Mouse (Mus musculus): Measurements from ENCODE around the gene Trim39. TPM values are rescaled to one million over a fixed set of nuclear protein-coding genes. Genes with fewer than 3 reads are reported as not detected.
"Not testable (repeated sequence)": the region's sequence is repeated elsewhere in the genome, so short reads cannot be mapped to it uniquely, and the experiment has no call there.

Trim39 gene
- polyA plus RNA-seq, 1 experiment from 2014 or later, result 12.5 TPM

DNA sequence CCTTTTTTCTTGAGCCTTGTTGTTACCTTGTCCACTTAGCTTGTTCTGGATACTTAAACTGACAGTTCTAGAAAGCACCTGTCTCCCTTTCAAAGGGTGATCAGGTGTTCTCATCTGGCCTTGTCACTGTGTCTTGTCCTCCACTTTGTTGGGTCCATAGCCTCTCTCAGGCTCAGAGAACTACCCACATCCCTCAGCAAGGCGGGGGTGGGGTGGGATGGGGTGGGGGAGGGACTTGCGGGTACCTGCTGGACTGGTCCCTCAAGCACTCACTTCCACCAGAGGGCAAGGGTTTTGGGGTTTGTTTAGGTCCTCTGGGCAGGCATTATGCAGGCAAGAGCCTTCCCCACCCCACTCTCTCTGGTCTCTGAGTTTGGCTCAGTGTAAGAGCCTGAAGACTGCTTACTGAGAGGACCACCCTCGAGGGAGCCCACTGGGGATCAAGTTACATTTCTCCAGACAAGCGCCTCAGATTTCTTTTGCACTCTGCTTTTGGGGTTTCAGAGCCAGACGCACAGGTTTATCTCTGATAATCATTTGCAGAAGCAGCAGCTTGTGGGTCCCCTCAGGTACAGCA is 31.3 kb downstream of the Trim39 start:
- Histone ChIP-seq H3K27me3 (replicated peaks) (peaks cover 23% of the 10 kb centered on the region), H3K4me1 (replicated peaks) (peaks cover 11% of the 10 kb centered on the region), H3K9me3 (no peaks in the 10 kb centered on the region), H3K4me2 (replicated peaks) (peak overlapping the region; percentile 17; the same call in 1 of the 2 replicates), H3K9ac (no peak overlapping the region), H3K4me3 (replicated peaks) (no peak overlapping the region), H3K36me3 (no peaks in the 10 kb centered on the region), H3K27ac (no peak overlapping the region)
- 5% methylated on average over 5 of the region's 5 CpGs for WGBS
- no peak for ATAC-seq

DNA sequence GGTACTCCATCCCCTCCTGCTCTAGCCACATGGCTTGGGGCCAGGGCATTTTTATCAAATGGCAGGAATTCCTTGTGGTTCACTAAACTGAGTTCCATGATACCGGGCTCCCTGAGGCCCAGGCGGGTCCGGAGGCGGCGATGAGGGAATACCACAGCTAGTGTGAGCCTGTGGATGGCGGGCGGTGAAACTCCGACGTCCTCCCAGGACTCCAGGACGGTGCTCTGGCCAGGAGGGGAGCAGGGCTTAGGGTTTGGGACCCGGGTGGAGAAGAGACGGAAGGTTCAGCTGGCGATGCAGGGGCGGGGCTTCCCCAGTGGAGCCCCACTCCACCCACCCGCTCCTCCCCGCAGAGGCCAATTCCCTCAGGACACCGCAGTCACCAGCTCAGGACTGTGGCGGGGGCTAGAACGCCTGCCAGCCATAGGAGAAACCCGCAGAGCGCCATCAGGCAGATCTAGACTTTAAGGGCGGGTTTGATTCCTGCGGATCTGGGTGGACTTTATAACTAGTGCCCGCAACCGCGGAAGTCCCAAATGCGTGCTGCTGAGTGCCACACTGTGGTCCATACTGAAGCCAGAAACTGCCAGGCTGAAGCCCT is 34.6 kb downstream of the Trim39 start:
- Histone ChIP-seq H3K36me3 (no peaks in the 10 kb centered on the region), H3K27ac (no peak overlapping the region), H3K9me3 (no peaks in the 10 kb centered on the region), H3K4me2 (replicated peaks) (peak overlapping the region; percentile 75), H3K4me3 (replicated peaks) (peak overlapping the region; percentile 36), H3K4me1 (replicated peaks) (peaks cover 11% of the 10 kb centered on the region), H3K27me3 (replicated peaks) (peaks cover 37% of the 10 kb centered on the region), H3K9ac (peak overlapping the region; percentile 41)
- WGBS, result 2% methylated on average over 27 of the region's 27 CpGs
- peak; percentile 61 for ATAC-seq

DNA sequence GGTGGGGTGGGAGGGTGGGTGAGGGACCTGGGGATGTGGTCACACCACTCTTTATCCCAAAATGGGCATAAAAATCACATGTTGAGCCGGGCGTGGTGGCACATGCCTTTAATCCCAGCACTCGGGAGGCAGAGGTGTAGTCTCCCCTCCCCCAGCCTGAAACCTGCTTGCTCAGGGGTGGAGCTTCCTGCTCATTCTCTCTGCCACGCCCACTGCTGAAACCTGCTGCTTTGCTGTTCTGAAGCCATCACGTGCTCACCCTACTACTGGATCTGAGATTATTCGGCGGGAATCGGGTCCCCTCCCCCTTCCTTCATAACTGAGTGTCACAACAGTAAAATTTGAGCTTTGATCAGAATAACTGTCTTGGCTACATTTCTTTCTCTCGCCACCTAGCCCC is 36.7 kb downstream of the Trim39 start:
- not testable (repeated sequence) for ATAC-seq; H3K4me1 ChIP-seq (replicated peaks); H3K9me3 ChIP-seq; H3K9ac ChIP-seq; H3K36me3 ChIP-seq; H3K4me2 ChIP-seq (replicated peaks); H3K27ac ChIP-seq; H3K4me3 ChIP-seq (replicated peaks)
- WGBS, result 25% methylated on average over 9 of the region's 9 CpGs
- H3K27me3 ChIP-seq (replicated peaks), result peaks cover 33% of the 10 kb centered on the region

DNA sequence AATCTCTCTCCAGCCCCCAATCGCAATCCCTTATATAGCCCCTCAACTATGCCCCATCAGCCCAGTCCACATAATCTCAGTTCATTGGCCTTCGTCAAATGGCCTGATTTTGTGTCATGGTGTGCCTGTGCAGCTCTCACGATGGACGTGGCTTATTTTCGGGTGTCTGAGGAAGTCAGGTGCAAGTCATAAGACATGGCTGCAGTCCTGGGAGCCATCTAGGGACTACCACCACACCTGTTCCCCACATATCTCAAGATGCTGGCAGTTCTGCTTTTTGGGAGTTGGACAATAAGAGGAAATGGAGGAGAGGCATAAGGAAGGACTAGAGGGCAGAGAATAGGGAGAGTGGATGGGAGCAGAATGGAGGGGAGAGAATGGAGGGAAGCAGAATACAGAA is 38.5 kb downstream of the Trim39 start:
- H3K27me3 ChIP-seq (replicated peaks), result peaks cover 36% of the 10 kb centered on the region
- no peak overlapping the region for H3K27ac ChIP-seq
- H3K4me1 ChIP-seq (replicated peaks), result peaks cover 5% of the 10 kb centered on the region; the same call in 1 of the 2 replicates
- H3K36me3 ChIP-seq, result no peaks in the 10 kb centered on the region
- no peaks in the 10 kb centered on the region for H3K9me3 ChIP-seq
- H3K4me3 ChIP-seq (replicated peaks), result no peak overlapping the region
- ATAC-seq, result no peak
- no peak overlapping the region for H3K4me2 ChIP-seq (replicated peaks)
- 75% methylated on average over 5 of the region's 5 CpGs for WGBS
- no peak overlapping the region for H3K9ac ChIP-seq

DNA sequence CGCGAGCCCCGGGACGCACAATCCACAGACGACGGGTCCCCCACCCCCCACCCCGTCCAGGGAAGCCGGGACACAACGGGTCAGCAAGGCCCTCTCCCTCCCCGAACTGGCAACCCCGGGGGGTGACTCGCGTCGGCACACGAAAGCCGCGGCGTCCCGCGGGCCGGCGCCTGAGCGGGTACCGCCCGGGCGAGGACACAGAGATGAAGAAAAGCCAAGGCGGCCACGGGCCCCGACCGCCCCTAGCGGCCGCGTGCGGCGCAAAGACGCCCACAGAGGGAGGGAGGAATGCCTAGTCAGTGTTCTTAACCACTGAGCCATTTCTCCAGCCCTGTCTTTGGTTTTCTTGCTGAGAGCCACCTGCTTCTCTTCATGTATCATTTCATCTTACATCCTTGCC is 40.7 kb downstream of the Trim39 start:
- Histone ChIP-seq H3K4me3 (replicated peaks) (no peak overlapping the region), H3K4me2 (replicated peaks) (no peak overlapping the region), H3K9me3 (no peaks in the 10 kb centered on the region), H3K27ac (no peak overlapping the region), H3K4me1 (replicated peaks) (no peaks in the 10 kb centered on the region), H3K27me3 (replicated peaks) (peaks cover 37% of the 10 kb centered on the region), H3K36me3 (no peaks in the 10 kb centered on the region), H3K9ac (no peak overlapping the region)
- no peak for ATAC-seq
- 6% methylated on average over 36 of the region's 36 CpGs for WGBS

DNA sequence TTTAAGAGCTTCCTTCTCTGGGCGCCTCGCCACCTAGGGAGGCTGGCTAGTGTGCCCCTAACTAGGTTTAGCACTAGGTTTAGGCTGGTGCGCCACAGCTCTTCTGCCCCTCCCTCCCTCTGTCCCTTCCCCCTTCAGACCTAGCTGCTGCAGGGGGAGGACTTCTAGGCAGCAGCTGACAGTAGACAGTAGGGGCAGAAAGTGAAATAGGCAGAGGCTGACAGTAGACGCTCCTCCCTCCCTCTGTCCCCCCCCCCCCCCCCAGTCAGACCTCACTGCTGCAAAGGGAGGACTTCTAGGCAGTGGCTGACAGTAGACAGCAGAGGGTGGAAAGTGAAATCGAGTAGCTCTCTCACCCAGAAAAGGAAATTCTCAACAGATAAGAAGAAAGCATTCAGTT is 43.0 kb downstream of the Trim39 start:
- H3K27me3 ChIP-seq (replicated peaks), result peaks cover 42% of the 10 kb centered on the region
- H3K9me3 ChIP-seq, result no peaks in the 10 kb centered on the region
- no peak overlapping the region for H3K4me3 ChIP-seq (replicated peaks)
- no peak for ATAC-seq
- WGBS, result 9% methylated on average over 5 of the region's 5 CpGs
- H3K4me2 ChIP-seq (replicated peaks), result no peak overlapping the region
- no peaks in the 10 kb centered on the region for H3K36me3 ChIP-seq
- H3K27ac ChIP-seq, result no peak overlapping the region
- no peak overlapping the region for H3K9ac ChIP-seq
- H3K4me1 ChIP-seq (replicated peaks), result no peaks in the 10 kb centered on the region

DNA sequence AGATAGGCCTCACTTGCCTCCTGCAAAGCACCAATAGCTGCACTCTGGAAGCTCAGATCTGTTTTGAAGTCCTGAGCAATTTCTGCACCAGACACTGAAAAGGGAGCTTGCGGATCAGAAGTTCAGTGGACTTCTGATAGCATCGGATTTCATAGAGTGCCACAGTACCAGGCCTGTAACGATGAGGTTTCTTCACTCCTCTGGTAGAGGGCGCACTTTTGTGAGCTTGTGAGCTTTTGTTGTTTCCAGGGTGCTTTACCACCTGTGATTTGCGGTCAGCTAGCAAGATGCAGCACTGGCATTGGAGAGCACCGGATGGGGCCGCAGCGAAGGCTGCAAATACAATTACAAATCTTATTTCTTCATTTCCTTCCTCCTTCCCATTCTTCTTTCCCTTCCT is 45.1 kb downstream of the Trim39 start:
- no peak for ATAC-seq
- Histone ChIP-seq H3K4me1 (replicated peaks) (no peaks in the 10 kb centered on the region), H3K9ac (no peak overlapping the region), H3K36me3 (no peaks in the 10 kb centered on the region), H3K4me3 (replicated peaks) (no peak overlapping the region), H3K27ac (no peak overlapping the region), H3K27me3 (replicated peaks) (peaks cover 32% of the 10 kb centered on the region), H3K4me2 (replicated peaks) (no peak overlapping the region), H3K9me3 (no peaks in the 10 kb centered on the region)
- WGBS, result 17% methylated on average over 8 of the region's 8 CpGs

DNA sequence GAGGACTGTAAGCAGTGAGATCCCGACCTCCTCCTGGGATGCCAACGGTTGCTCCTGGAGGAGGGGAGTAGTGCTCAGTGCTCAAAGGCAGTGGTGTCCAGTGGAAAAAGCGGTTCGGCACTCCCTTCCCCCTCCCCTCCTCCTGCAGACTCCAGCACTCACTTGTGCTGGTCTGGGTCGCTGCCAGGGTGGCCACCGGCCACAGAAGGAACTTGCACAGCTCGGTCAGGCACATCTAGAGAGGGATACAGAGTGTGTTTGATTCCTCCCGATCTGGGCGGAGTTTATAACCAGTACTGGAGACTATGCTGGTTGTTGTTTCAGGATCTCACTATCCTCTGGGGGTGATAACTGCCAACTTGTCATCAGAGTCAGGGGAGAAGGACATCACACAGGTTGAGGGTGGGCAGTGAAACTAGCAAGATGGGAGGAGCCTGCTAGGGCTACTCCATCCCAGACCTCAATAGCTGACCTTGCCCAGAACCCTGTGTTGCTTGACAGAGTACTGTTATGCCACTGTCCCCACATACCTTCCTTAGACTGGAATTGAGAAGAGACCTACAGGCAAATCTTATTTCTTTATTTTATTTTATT is 46.7 kb downstream of the Trim39 start:
- ATAC-seq, result no peak
- WGBS, result 12% methylated on average over 9 of the region's 9 CpGs
- Histone ChIP-seq H3K9ac (no peak overlapping the region), H3K4me2 (replicated peaks) (no peak overlapping the region), H3K27ac (no peak overlapping the region), H3K9me3 (no peaks in the 10 kb centered on the region), H3K4me3 (replicated peaks) (no peak overlapping the region), H3K27me3 (replicated peaks) (peaks cover 38% of the 10 kb centered on the region), H3K36me3 (no peaks in the 10 kb centered on the region), H3K4me1 (replicated peaks) (no peaks in the 10 kb centered on the region)

DNA sequence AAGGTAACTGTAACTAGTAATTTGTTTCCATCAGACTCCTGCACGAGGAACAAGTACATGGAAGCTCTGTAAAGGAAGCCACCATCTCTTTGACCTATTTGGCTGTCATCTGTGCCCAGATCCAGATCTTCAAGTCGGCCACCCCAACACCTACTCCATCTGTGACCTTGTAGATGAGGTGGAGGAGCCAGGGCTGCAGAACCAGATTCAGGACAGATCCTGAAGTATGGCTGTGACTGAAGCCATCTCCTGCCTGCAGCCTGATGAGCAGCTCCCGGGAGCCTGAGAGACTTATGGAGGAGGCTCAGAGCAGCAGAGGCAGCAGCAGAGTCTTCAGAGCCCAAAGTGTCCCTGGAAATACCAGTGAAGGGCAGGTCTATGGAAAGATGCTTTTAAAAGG is 47.6 kb downstream of the Trim39 start:
- Histone ChIP-seq H3K9ac (no peak overlapping the region), H3K4me3 (replicated peaks) (no peak overlapping the region), H3K27me3 (replicated peaks) (peaks cover 41% of the 10 kb centered on the region), H3K27ac (no peak overlapping the region), H3K36me3 (no peaks in the 10 kb centered on the region), H3K4me2 (replicated peaks) (no peak overlapping the region), H3K4me1 (replicated peaks) (no peaks in the 10 kb centered on the region), H3K9me3 (no peaks in the 10 kb centered on the region)
- no peak for ATAC-seq
- WGBS, result 46% methylated on average over 3 of the region's 3 CpGs

DNA sequence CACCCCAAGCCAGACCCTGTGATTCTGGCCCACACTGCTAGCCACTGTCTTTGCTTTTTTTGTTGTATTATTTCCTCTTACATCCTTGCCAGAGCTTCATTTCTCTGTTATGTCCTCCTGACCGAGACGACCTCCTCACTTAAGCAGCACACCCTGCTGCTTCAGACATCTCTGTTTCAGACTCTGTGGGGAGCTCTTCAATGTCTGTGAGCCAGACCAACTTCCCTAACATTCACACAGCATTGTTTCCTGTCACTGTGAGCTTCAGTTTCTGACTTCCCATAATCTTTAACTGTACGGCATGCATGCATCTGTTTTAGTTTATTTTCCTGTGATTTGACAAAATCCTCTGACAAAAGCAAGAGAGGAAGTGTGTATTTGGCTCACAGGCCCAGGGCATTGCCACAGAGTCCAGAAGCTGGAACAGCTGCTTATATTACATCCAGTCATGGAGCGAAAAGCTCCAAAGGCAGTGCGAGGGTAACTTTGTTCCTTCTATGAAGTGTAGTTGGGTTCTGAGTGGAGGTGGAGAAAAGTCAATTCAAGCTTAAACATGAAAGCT is 53.4 kb downstream of the Trim39 start:
- Histone ChIP-seq H3K36me3 (no peaks in the 10 kb centered on the region), H3K9me3 (no peaks in the 10 kb centered on the region), H3K27me3 (replicated peaks) (peaks cover 49% of the 10 kb centered on the region), H3K4me1 (replicated peaks) (no peaks in the 10 kb centered on the region), H3K27ac (no peak overlapping the region), H3K9ac (no peak overlapping the region), H3K4me3 (replicated peaks) (no peak overlapping the region), H3K4me2 (replicated peaks) (no peak overlapping the region)
- no peak for ATAC-seq
- WGBS, result 66% methylated on average over 5 of the region's 5 CpGs

DNA sequence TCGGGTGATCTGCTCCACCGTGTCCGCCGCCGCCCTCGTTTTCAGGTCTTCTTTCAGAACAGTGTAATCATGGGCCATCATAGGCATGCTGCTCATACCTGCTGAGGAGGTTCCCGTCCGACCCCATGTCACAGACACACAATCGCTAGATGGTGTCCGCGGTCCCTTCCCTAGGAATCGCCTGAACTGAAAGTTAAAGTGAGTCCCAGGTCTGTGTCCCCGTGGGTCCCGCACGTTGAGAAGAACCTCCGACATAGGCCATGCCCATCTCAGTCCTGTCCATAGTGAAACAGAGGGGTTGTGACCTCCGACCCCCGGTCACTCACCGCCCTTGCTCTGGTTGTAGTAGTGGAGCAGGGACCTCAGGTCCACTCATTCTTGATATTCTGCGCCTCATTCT is 56.5 kb downstream of the Trim39 start:
- no peak overlapping the region for H3K9ac ChIP-seq
- H3K36me3 ChIP-seq, result no peaks in the 10 kb centered on the region
- H3K27me3 ChIP-seq (replicated peaks), result peaks cover 55% of the 10 kb centered on the region
- H3K4me2 ChIP-seq (replicated peaks), result no peak overlapping the region
- no peak overlapping the region for H3K4me3 ChIP-seq (replicated peaks)
- no peaks in the 10 kb centered on the region for H3K4me1 ChIP-seq (replicated peaks)
- H3K9me3 ChIP-seq, result no peaks in the 10 kb centered on the region
- 5% methylated on average over 20 of the region's 20 CpGs for WGBS
- H3K27ac ChIP-seq, result no peak overlapping the region
- ATAC-seq, result no peak

Data from intestine, embryonic 15.5 days (tissue).